In genomic region chr6:129532942-129533860, GRCm38 (mm10) we compare ENCODE assay signal across 8 mouse cellular contexts. TPM values are rescaled to one million over a fixed set of nuclear protein-coding genes. Genes with fewer than 3 reads are reported as not detected.
DNase-seq lines count a peak whose midpoint lies in the region; ATAC-seq and TF ChIP-seq lines count a peak whose summit lies in the region.

Gene Gabarapl1 (plus strand): TSS chr6:129533160.

- H3K9ac ChIP-seq in CH12.LX (ENCODE audit: insufficient read depth, low read depth): peak within 1 kb of the TSS; percentile 96
- peak within 1 kb of the TSS; percentile 60 for H3K9ac ChIP-seq in forebrain, embryonic 11.5 days (ENCODE audit: low read length)
- H3K9ac ChIP-seq in heart, embryonic 15.5 days: peak within 1 kb of the TSS; percentile 70
- peak within 1 kb of the TSS; percentile 88 for H3K9ac ChIP-seq in liver, embryonic 12.5 days
- H3K9ac ChIP-seq in stomach, embryonic 15.5 days: peak within 1 kb of the TSS; percentile 61

- WGBS in forebrain, embryonic 11.5 days: under 1% methylated on average over 55 of the region's 55 CpGs
- under 1% methylated on average over 55 of the region's 55 CpGs for WGBS in heart, embryonic 15.5 days
- WGBS in liver, embryonic 12.5 days (ENCODE audit: insufficient replicate concordance): under 1% methylated on average over 55 of the region's 55 CpGs
- under 1% methylated on average over 55 of the region's 55 CpGs for WGBS in stomach, embryonic 15.5 days

- no peak for TF ChIP-seq EP300 in CH12.LX (IDR thresholded peaks at IDR 0.05; ENCODE audit: low read length)

- H3K27ac ChIP-seq in CH12.LX (ENCODE audit: insufficient read depth, low read depth): peak within 1 kb of the TSS; percentile 43
- H3K27ac ChIP-seq in forebrain, embryonic 11.5 days (ENCODE audit: low read depth, low read length): no peak within 1 kb of the TSS
- peak within 1 kb of the TSS; percentile 66 for H3K27ac ChIP-seq in heart, embryonic 15.5 days
- peak within 1 kb of the TSS; percentile 84 for H3K27ac ChIP-seq in liver, embryonic 12.5 days
- peak within 1 kb of the TSS; percentile 31 for H3K27ac ChIP-seq in stomach, embryonic 15.5 days

- no peak for TF ChIP-seq RAD21 in CH12.LX (IDR thresholded peaks at IDR 0.05; ENCODE audit: low read depth, low read length)

- in situ Hi-C loops in CH12.LX (cut with MboI; ENCODE audit: low pct_ligation_motif_present, low pct_unique_long_range_greater_than_20kb, low sequenced_read_pairs): loop anchor here (25.0 kb wide), 1 partner anchor 271 kb away; no protein-coding TSS in a partner anchor

- peak; percentile 59 for DNase-seq in CH12.LX (ENCODE audit: extremely low read depth)
- DNase-seq in c-Kit-positive CD71-positive TER-119-negative erythroid progenitor cells, embryonic 14.5 days (ENCODE audit: low read depth): peak; percentile 62
- DNase-seq in forebrain, embryonic 11.5 days (ENCODE audit: low spot score): peak; percentile 86
- peak; percentile 92 for DNase-seq in kidney, postnatal 14 days
- DNase-seq in natural killer cell, adult 2 months (ENCODE audit: low spot score in 2 of 2): peak; percentile 48

- TF ChIP-seq CTCF in CH12.LX (conservative IDR thresholded peaks at IDR 0.05 in 1 of 2, IDR thresholded peaks at IDR 0.05 in 1 of 2; ENCODE audit: low read depth in 2 of 2, low read length in 2 of 2): no peak

- no peaks in the 10 kb centered on the region for H3K27me3 ChIP-seq in CH12.LX (replicated peaks)
- no peaks in the 10 kb centered on the region for H3K27me3 ChIP-seq in forebrain, embryonic 11.5 days (ENCODE audit: control insufficient read depth, insufficient read depth, low read length)
- H3K27me3 ChIP-seq in heart, embryonic 15.5 days: no peaks in the 10 kb centered on the region
- no peaks in the 10 kb centered on the region for H3K27me3 ChIP-seq in liver, embryonic 12.5 days (replicated peaks)
- no peaks in the 10 kb centered on the region for H3K27me3 ChIP-seq in stomach, embryonic 15.5 days (replicated peaks)

- H3K79me2 ChIP-seq in CH12.LX (replicated peaks; ENCODE audit: control insufficient read depth, extremely low read depth, insufficient read depth, poor library complexity, severe bottlenecking): peaks cover 27% of the 10 kb centered on the region

- dilution Hi-C loops in CH12.LX (cut with MboI; ENCODE audit: extremely low pct_ligation_motif_present, extremely low pct_unique_long_range_greater_than_20kb, low sequenced_read_pairs): no loop called here

- peaks cover 12 to 31% of the 10 kb centered on the region in 2 experiments for H3K36me3 ChIP-seq in CH12.LX (replicated peaks in 1 of 2; ENCODE audit: control insufficient read depth in 1 of 2, insufficient read depth in 1 of 2, low read length in 1 of 2)
- H3K36me3 ChIP-seq in forebrain, embryonic 11.5 days (ENCODE audit: control insufficient read depth, insufficient read depth, low read length): no peaks in the 10 kb centered on the region
- H3K36me3 ChIP-seq in heart, embryonic 15.5 days: peaks cover 6% of the 10 kb centered on the region; the same call in 1 of the 2 replicates
- peaks cover 15% of the 10 kb centered on the region for H3K36me3 ChIP-seq in liver, embryonic 12.5 days
- peaks cover 2% of the 10 kb centered on the region; the same call in 1 of the 2 replicates for H3K36me3 ChIP-seq in stomach, embryonic 15.5 days

- H3K4me1 ChIP-seq in CH12.LX (ENCODE audit: control insufficient read depth in 1 of 2, insufficient read depth in 2 of 2): peaks cover 7 to 40% of the 10 kb centered on the region in 2 experiments
- H3K4me1 ChIP-seq in forebrain, embryonic 11.5 days (replicated peaks; ENCODE audit: control insufficient read depth, insufficient read depth, low read length): no peaks in the 10 kb centered on the region
- H3K4me1 ChIP-seq in heart, embryonic 15.5 days (replicated peaks): peaks cover 27% of the 10 kb centered on the region
- H3K4me1 ChIP-seq in liver, embryonic 12.5 days: peaks cover 25% of the 10 kb centered on the region
- H3K4me1 ChIP-seq in stomach, embryonic 15.5 days: peaks cover 13% of the 10 kb centered on the region

- H3K9me3 ChIP-seq in CH12.LX (replicated peaks; ENCODE audit: low read length): no peaks in the 10 kb centered on the region
- H3K9me3 ChIP-seq in forebrain, embryonic 11.5 days (ENCODE audit: control insufficient read depth, low read length): no peaks in the 10 kb centered on the region
- no peaks in the 10 kb centered on the region for H3K9me3 ChIP-seq in heart, embryonic 15.5 days (replicated peaks)
- no peaks in the 10 kb centered on the region for H3K9me3 ChIP-seq in liver, embryonic 12.5 days (replicated peaks)
- no peaks in the 10 kb centered on the region for H3K9me3 ChIP-seq in stomach, embryonic 15.5 days

- H3K4me2 ChIP-seq in CH12.LX (ENCODE audit: insufficient read depth, low read depth, poor library complexity, severe bottlenecking): peak within 1 kb of the TSS; percentile 72
- peak within 1 kb of the TSS; percentile 73 for H3K4me2 ChIP-seq in forebrain, embryonic 11.5 days (ENCODE audit: low read depth, low read length, severe bottlenecking)
- H3K4me2 ChIP-seq in heart, embryonic 15.5 days: peak within 1 kb of the TSS; percentile 87
- H3K4me2 ChIP-seq in liver, embryonic 12.5 days: peak within 1 kb of the TSS; percentile 76
- H3K4me2 ChIP-seq in stomach, embryonic 15.5 days: peak within 1 kb of the TSS; percentile 93

- ATAC-seq in forebrain, embryonic 11.5 days (replicated peaks; ENCODE audit: low FRiP score): peak; percentile 89
- ATAC-seq in heart, embryonic 15.5 days (replicated peaks; ENCODE audit: insufficient number of reproducible peaks, insufficient read depth, low FRiP score, low read depth): peak; percentile 79
- peak; percentile 85 for ATAC-seq in liver, embryonic 12.5 days
- peak; percentile 86 for ATAC-seq in stomach, embryonic 15.5 days (ENCODE audit: insufficient read depth, low FRiP score, low read depth)

- H3K4me3 ChIP-seq in CH12.LX (replicated peaks in 1 of 3; ENCODE audit: low read depth in 2 of 3, low read length in 2 of 3, poor library complexity in 1 of 3): peak within 1 kb of the TSS; percentile 90 to 98 (median 92)
- H3K4me3 ChIP-seq in forebrain, embryonic 11.5 days (ENCODE audit: low read depth, low read length): peak within 1 kb of the TSS; percentile 74
- peak within 1 kb of the TSS; percentile 71 for H3K4me3 ChIP-seq in heart, embryonic 15.5 days
- H3K4me3 ChIP-seq in liver, embryonic 12.5 days: peak within 1 kb of the TSS; percentile 80
- peak within 1 kb of the TSS; percentile 62 for H3K4me3 ChIP-seq in stomach, embryonic 15.5 days (replicated peaks)

- TF ChIP-seq POLR2A in CH12.LX (IDR thresholded peaks at IDR 0.05; ENCODE audit: low read depth, low read length): no peak; the same call in 1 of the 2 replicates

TF ChIP-seq in CH12.LX, 34 proteins besides CTCF, POLR2A, EP300 and RAD21 (continues in another document):
- no peak for TF ChIP-seq MAZ (IDR thresholded peaks at IDR 0.05; ENCODE audit: low read depth, low read length)
- no peak for TF ChIP-seq USF2 (conservative IDR thresholded peaks at IDR 0.05; ENCODE audit: low read depth, low read length)
- TF ChIP-seq NRF1 (IDR thresholded peaks at IDR 0.05; ENCODE audit: low read depth, low read length): peak; percentile 60
- no peak for TF ChIP-seq GABPA (IDR thresholded peaks at IDR 0.05; ENCODE audit: insufficient replicate concordance, low read depth, low read length)
- no peak for TF ChIP-seq MAX (IDR thresholded peaks at IDR 0.05; ENCODE audit: low read length)
- no peak for TF ChIP-seq MEF2A (IDR thresholded peaks at IDR 0.05; ENCODE audit: borderline replicate concordance, low read depth, low read length)
- no peak for TF ChIP-seq PAX5 (IDR thresholded peaks at IDR 0.05; ENCODE audit: low read length)
- TF ChIP-seq ZMIZ1 (IDR thresholded peaks at IDR 0.05; ENCODE audit: low read depth, low read length): no peak
- TF ChIP-seq JUND (conservative IDR thresholded peaks at IDR 0.05; ENCODE audit: low read depth, low read length): no peak
- peak; percentile 37; the same call in 1 of the 2 replicates for TF ChIP-seq MXI1 (IDR thresholded peaks at IDR 0.05; ENCODE audit: low read depth, low read length)
- TF ChIP-seq BHLHE40 (IDR thresholded peaks at IDR 0.05; ENCODE audit: low read depth, low read length): no peak
- no peak for TF ChIP-seq KAT2A (IDR thresholded peaks at IDR 0.05; ENCODE audit: insufficient replicate concordance, low read length)
- no peak for TF ChIP-seq ETS1 (conservative IDR thresholded peaks at IDR 0.05; ENCODE audit: low read depth, low read length)
- no peak for TF ChIP-seq POLR2AphosphoS2 (IDR thresholded peaks at IDR 0.05; ENCODE audit: low read depth, low read length)
- TF ChIP-seq ZNF384 (IDR thresholded peaks at IDR 0.05; ENCODE audit: low read depth, low read length): no peak
- no peak for TF ChIP-seq TBP (conservative IDR thresholded peaks at IDR 0.05; ENCODE audit: low read depth, low read length)
- no peak for TF ChIP-seq CHD2 (IDR thresholded peaks at IDR 0.05; ENCODE audit: low read length)
- no peak for TF ChIP-seq TCF12 (IDR thresholded peaks at IDR 0.05; ENCODE audit: low read depth, low read length)
- TF ChIP-seq ZKSCAN1 (IDR thresholded peaks at IDR 0.05; ENCODE audit: borderline replicate concordance, low read depth, low read length): no peak
- 0 out of 2 replicates have a peak, but pooled peaks have one; percentile 41 for TF ChIP-seq MAFK (IDR thresholded peaks at IDR 0.05; ENCODE audit: insufficient replicate concordance, low read length)
- no peak for TF ChIP-seq IRF4 (IDR thresholded peaks at IDR 0.05; ENCODE audit: low read depth, low read length)
- no peak for TF ChIP-seq ZC3H11A (IDR thresholded peaks at IDR 0.05; ENCODE audit: low read depth, low read length)
- no peak for TF ChIP-seq JUN (IDR thresholded peaks at IDR 0.05; ENCODE audit: insufficient read depth, low read depth, low read length)
- no peak for TF ChIP-seq SMC3 (IDR thresholded peaks at IDR 0.05; ENCODE audit: low read depth, low read length)
- peak; percentile 66; the same call in 1 of the 2 replicates for TF ChIP-seq CHD1 (IDR thresholded peaks at IDR 0.05; ENCODE audit: low read depth, low read length)
- peak; percentile 8; the same call in 1 of the 2 replicates for TF ChIP-seq UBTF (IDR thresholded peaks at IDR 0.05; ENCODE audit: low read depth, low read length)
- TF ChIP-seq SIN3A (IDR thresholded peaks at IDR 0.05; ENCODE audit: low read length): peak; percentile 66; the same call in 1 of the 2 replicates

RNA-seq across cellular contexts. Expression of gene Gabarapl1, which starts in this region (rescaled TPM):
- total RNA-seq in CH12.LX (2012; rRNA removed) (43.9 and 46.3 TPM in 2 replicates), CH12.LX (2014; rRNA removed) (75.2 and 80.8 TPM in 2 replicates)
- polyA plus RNA-seq in CH12.LX (2012; ENCODE audit: insufficient read length, low read depth): 96.2 and 102 TPM in 2 replicates
- polyA plus RNA-seq in forebrain, embryonic 11.5 days (2014; fragmentation: Nextera tagmentation; extraction: Ambion mirVana): 21.5 and 22.4 TPM in 2 replicates
- 41.6 and 44.6 TPM in 2 replicates for polyA plus RNA-seq in heart, embryonic 15.5 days (2015; fragmentation: Nextera tagmentation; extraction: Ambion mirVana)
- polyA plus RNA-seq in liver, embryonic 12.5 days (2016; fragmentation: Nextera tagmentation; extraction: Ambion mirVana): 37.8 and 38.0 TPM in 2 replicates
- 40.2 and 42.1 TPM in 2 replicates for polyA plus RNA-seq in stomach, embryonic 15.5 days (2015; fragmentation: Nextera tagmentation; extraction: Ambion mirVana)
